Mouse (Mus musculus) CH12.LX (cell line): ENCODE measurements around the gene Cd101. TPM values are rescaled to one million over a fixed set of nuclear protein-coding genes. Genes with fewer than 3 reads are reported as not detected.

Experiments
- DNase-seq: peaks from one replicate; pipeline ENCODE4 v3.0.0-alpha.2; 2013; ENCODE audit errors: extremely low read depth
- H3K27ac ChIP-seq: 2 replicates; pipeline ENCODE4 v1.5.1; 2012; ENCODE audit warnings: low read depth, mild to moderate bottlenecking, control low read depth, moderate library complexity; ENCODE audit not compliant: insufficient read depth
- H3K27me3 ChIP-seq: replicated peaks from 2 replicates; pipeline ENCODE3; 2012; ENCODE audit warnings: inconsistent platforms
- H3K36me3 ChIP-seq, 2 experiments: replicated peaks in 1 of 2; 2 replicates each; pipeline versions ENCODE3 to v1.6.1; 2012; ENCODE audit warnings: inconsistent platforms in 1 of 2, low read length in 1 of 2, mild to moderate bottlenecking in 1 of 2, mixed read lengths in 1 of 2, moderate library complexity in 1 of 2; ENCODE audit not compliant: control insufficient read depth in 1 of 2, insufficient read depth in 1 of 2
- H3K4me1 ChIP-seq, 2 experiments: 2 replicates each; pipeline ENCODE4 v1.6.1; 2012; ENCODE audit warnings: inconsistent platforms in 1 of 2, moderate library complexity in 1 of 2; ENCODE audit not compliant: insufficient read depth in 2 of 2, control insufficient read depth in 1 of 2
- H3K4me2 ChIP-seq: 2 replicates; pipeline ENCODE4 v1.6.1; 2012; ENCODE audit warnings: low read depth, mild to moderate bottlenecking, control low read depth; ENCODE audit not compliant: poor library complexity, insufficient read depth, severe bottlenecking
- H3K4me3 ChIP-seq, 3 experiments: fragments of 150-350 bp in 1 of 3; sonication (generic) in 1 of 3; replicated peaks in 1 of 3; 2 replicates each; pipeline versions ENCODE3 to v1.5.1; 2011 to 2012; ENCODE audit warnings: low read depth in 2 of 3, low read length in 2 of 3, mild to moderate bottlenecking in 2 of 3, moderate library complexity in 2 of 3, control low read depth in 1 of 3, improper control_type of control experiment in 1 of 3, inconsistent platforms in 1 of 3, mixed read lengths in 1 of 3; ENCODE audit not compliant: poor library complexity in 1 of 3
- H3K79me2 ChIP-seq: replicated peaks from 2 replicates; pipeline ENCODE4 v1.6.1; 2012; ENCODE audit warnings: mild to moderate bottlenecking, moderate library complexity; ENCODE audit not compliant: control insufficient read depth, poor library complexity, insufficient read depth, severe bottlenecking; ENCODE audit errors: extremely low read depth
- H3K9ac ChIP-seq: 2 replicates; pipeline ENCODE4 v1.6.1; 2012; ENCODE audit warnings: low read depth, mild to moderate bottlenecking, control low read depth, moderate library complexity; ENCODE audit not compliant: insufficient read depth
- H3K9me3 ChIP-seq: replicated peaks from 2 replicates; pipeline ENCODE3; 2012; ENCODE audit warnings: low read length, inconsistent platforms, mixed read lengths
- BHLHE40 ChIP-seq: IDR thresholded peaks from 2 replicates; pipeline ENCODE4 v1.6.1; 2011; ENCODE audit warnings: mild to moderate bottlenecking, low read depth, low read length, improper control_type of control experiment
- CHD2 ChIP-seq: IDR thresholded peaks from 2 replicates; pipeline ENCODE4 v1.6.1; 2011; ENCODE audit warnings: low read length, improper control_type of control experiment
- E2F4 ChIP-seq: IDR thresholded peaks from 2 replicates; pipeline ENCODE4 v1.6.1; 2011; ENCODE audit warnings: low read depth, low read length, improper control_type of control experiment; ENCODE audit not compliant: insufficient replicate concordance
- ETS1 ChIP-seq: conservative IDR thresholded peaks from 2 replicates; pipeline ENCODE4 v1.6.1; 2012; ENCODE audit warnings: low read depth, mild to moderate bottlenecking, inconsistent platforms, low read length, improper control_type of control experiment, moderate library complexity
- HCFC1 ChIP-seq: IDR thresholded peaks from 2 replicates; pipeline ENCODE4 v1.6.1; 2012; ENCODE audit warnings: low read depth, mild to moderate bottlenecking, inconsistent platforms, low read length, improper control_type of control experiment
- IRF4 ChIP-seq: IDR thresholded peaks from 2 replicates; pipeline ENCODE4 v1.6.1; 2014; ENCODE audit warnings: low read depth, mild to moderate bottlenecking, inconsistent platforms, low read length, improper control_type of control experiment
- JUND ChIP-seq: conservative IDR thresholded peaks from 2 replicates; pipeline ENCODE4 v1.6.1; 2011; ENCODE audit warnings: low read depth, low read length, improper control_type of control experiment
- MAFK ChIP-seq: IDR thresholded peaks from 2 replicates; pipeline ENCODE4 v1.6.1; 2011; ENCODE audit warnings: low read length, improper control_type of control experiment; ENCODE audit not compliant: insufficient replicate concordance
- MAZ ChIP-seq: IDR thresholded peaks from 2 replicates; pipeline ENCODE4 v1.6.1; 2012; ENCODE audit warnings: low read depth, mild to moderate bottlenecking, inconsistent platforms, low read length, improper control_type of control experiment, moderate library complexity
- MEF2A ChIP-seq: IDR thresholded peaks from 2 replicates; pipeline ENCODE4 v1.6.1; 2014; ENCODE audit warnings: low read depth, mild to moderate bottlenecking, inconsistent platforms, low read length, improper control_type of control experiment, borderline replicate concordance
- NRF1 ChIP-seq: IDR thresholded peaks from 2 replicates; pipeline ENCODE4 v1.6.1; 2014; ENCODE audit warnings: low read depth, mild to moderate bottlenecking, inconsistent platforms, low read length, improper control_type of control experiment, moderate library complexity
- POLR2A ChIP-seq: IDR thresholded peaks from 2 replicates; pipeline ENCODE4 v1.6.1; 2011; ENCODE audit warnings: low read depth, mild to moderate bottlenecking, improper control_type of control experiment, low read length
- TBP ChIP-seq: conservative IDR thresholded peaks from 2 replicates; pipeline ENCODE4 v1.6.1; 2011; ENCODE audit warnings: low read depth, low read length, improper control_type of control experiment
- UBTF ChIP-seq: IDR thresholded peaks from 2 replicates; pipeline ENCODE4 v1.6.1; 2012; ENCODE audit warnings: low read depth, mild to moderate bottlenecking, inconsistent platforms, low read length, improper control_type of control experiment, moderate library complexity
- USF1 ChIP-seq: IDR thresholded peaks from 2 replicates; pipeline ENCODE4 v1.6.1; 2014; ENCODE audit warnings: low read depth, mild to moderate bottlenecking, inconsistent platforms, low read length, improper control_type of control experiment
- ZC3H11A ChIP-seq: IDR thresholded peaks from 2 replicates; pipeline ENCODE4 v1.6.1; 2012; ENCODE audit warnings: low read depth, mild to moderate bottlenecking, inconsistent platforms, low read length, improper control_type of control experiment
- ZNF384 ChIP-seq: IDR thresholded peaks from 2 replicates; pipeline ENCODE4 v1.6.1; 2012; ENCODE audit warnings: low read depth, low read length, improper control_type of control experiment, inconsistent platforms
- dilution Hi-C: fragments of 300-500 bp; cut with MboI; formaldehyde crosslinking; loops from 2 replicates; pipeline ENCODE4 v1.14.3; 2020; ENCODE audit warnings: low sequenced_read_pairs; ENCODE audit not compliant: extremely low pct_unique_long_range_greater_than_20kb, extremely low pct_ligation_motif_present
- in situ Hi-C: fragments of 300-500 bp; cut with MboI; formaldehyde crosslinking; loops from 3 replicates; pipeline ENCODE4 v1.14.3; 2019; ENCODE audit warnings: low sequenced_read_pairs, low pct_ligation_motif_present, low pct_unique_long_range_greater_than_20kb, mixed read lengths
- polyA plus RNA-seq: library from polyadenylated mRNA; unstranded; fragments of >175 nt; gene quantifications from 2 replicates; pipeline ENCODE4 v1.2.1, GENCODE M21; 2012; ENCODE audit warnings: low read depth; ENCODE audit not compliant: insufficient read length
- total RNA-seq, 2 experiments: library from RNA; depleted of rRNA; stranded (reverse); fragments of 300-350 nt in 1 of 2; fragments of >200 nt in 1 of 2; gene quantifications; 2 replicates each; pipeline ENCODE4 v1.2.3; 2012 to 2014

Cd101 gene
- total and polyA plus RNA-seq, 3 experiments, result not detected

- dilution Hi-C loops, result no loop called here
These were observed 18.4 kb upstream of the Cd101 start for GRCm38 (mm10) chr3:101047586-101048275.

GRCm38 (mm10) chr3:101045431-101045830, 16.1 kb upstream of the Cd101 start:
- Histone ChIP-seq H3K27ac (no peak overlapping the region), H3K4me1 (no peaks in the 10 kb centered on the region; a peak in 1 of 4 replicates), H3K27me3 (no peaks in the 10 kb centered on the region), H3K79me2 (no peaks in the 10 kb centered on the region), H3K4me3 (no peak overlapping the region), H3K9ac (no peak overlapping the region), H3K4me2 (no peak overlapping the region), H3K36me3 (no peaks in the 10 kb centered on the region), H3K9me3 (no peaks in the 10 kb centered on the region)
- dilution Hi-C loops, result no loop called here
- no peak for DNase-seq
- no peak for TF ChIP-seq E2F4
- no peak for TF ChIP-seq JUND
- TF ChIP-seq POLR2A, result no peak
- TF ChIP-seq ZNF384, result no peak
- TF ChIP-seq TBP, result no peak
- in situ Hi-C loops, result no loop called here

More at GRCm38 (mm10) chr3:101047586-101048275, 18.4 kb upstream of the Cd101 start:
- Histone ChIP-seq H3K79me2 (no peaks in the 10 kb centered on the region), H3K4me2 (no peak overlapping the region), H3K27me3 (no peaks in the 10 kb centered on the region), H3K4me1 (no peaks in the 10 kb centered on the region; a peak in 1 of 4 replicates), H3K36me3 (no peaks in the 10 kb centered on the region), H3K27ac (no peak overlapping the region), H3K9me3 (no peaks in the 10 kb centered on the region), H3K4me3 (no peak overlapping the region), H3K9ac (no peak overlapping the region)
- TF ChIP-seq MEF2A (no peak), IRF4 (no peak), USF1 (no peak), NRF1 (no peak), CHD2 (no peak), ETS1 (no peak), MAZ (no peak), HCFC1 (no peak), E2F4 (no peak), TBP (no peak), MAFK (no peak)
- in situ Hi-C loops, result no loop called here
- DNase-seq, result no peak

DNA sequence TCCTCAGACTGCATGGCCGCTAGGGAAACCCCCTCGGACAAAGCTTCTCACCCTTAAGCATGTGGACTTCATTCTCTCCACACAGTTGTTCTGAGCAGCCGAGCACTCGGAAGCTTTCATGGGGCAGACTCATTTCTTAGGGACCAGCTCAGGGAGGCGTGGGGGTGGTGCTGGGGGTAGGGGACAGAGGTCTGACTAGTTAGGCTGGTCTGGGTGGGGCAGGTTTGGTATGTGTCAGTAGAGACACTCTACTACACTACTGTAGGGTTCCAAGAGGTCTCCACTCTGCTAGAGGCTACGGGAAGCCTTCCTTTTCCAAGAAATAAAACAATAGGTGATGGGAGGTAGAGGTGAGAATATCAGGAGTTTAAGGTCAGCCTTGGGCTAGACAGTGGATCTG, 15.3 kb upstream of the Cd101 start:
- in situ Hi-C loops, result no loop called here
- no peak for TF ChIP-seq UBTF
- no peak for TF ChIP-seq MEF2A
- TF ChIP-seq BHLHE40, result no peak
- no peak for TF ChIP-seq ZC3H11A
- TF ChIP-seq, all 38 proteins: peak for 0
- dilution Hi-C loops, result no loop called here
- Histone ChIP-seq H3K27me3 (no peaks in the 10 kb centered on the region), H3K79me2 (no peaks in the 10 kb centered on the region), H3K4me2 (no peak overlapping the region), H3K36me3 (no peaks in the 10 kb centered on the region), H3K9ac (no peak overlapping the region), H3K4me3 (no peak overlapping the region), H3K27ac (no peak overlapping the region), H3K4me1 (no peaks in the 10 kb centered on the region; a peak in 1 of 4 replicates), H3K9me3 (no peaks in the 10 kb centered on the region)
- no peak for DNase-seq
